Mouse (Mus musculus) embryonic facial prominence, embryonic 14.5 days (tissue): ENCODE data around the gene Cep70. TPM values are rescaled to one million over a fixed set of nuclear protein-coding genes. Genes with fewer than 3 reads are reported as not detected.
A peak's percentile ranks its signal among the peaks of the same experiment; 100 is the strongest.

Source experiments
- ATAC-seq: fragments of 200-750 bp; cut with Nextera tagmentation; 2 replicates; pipeline ENCODE4 v1.8.0; 2017; ENCODE audit warnings: low read depth, moderate number of reproducible peaks, moderate TSS enrichment
- DNase-seq: peaks from one replicate; pipeline ENCODE4 v3.0.0-alpha.2; 2015; ENCODE audit warnings: low spot score
- H3K27ac ChIP-seq: fragments of 300-500 bp; sonication (generic); replicated peaks from 2 replicates; pipeline ENCODE4 v1.5.1; 2014; ENCODE audit warnings: low read depth, mild to moderate bottlenecking, low read length, moderate library complexity
- H3K27me3 ChIP-seq: fragments of 300-500 bp; sonication (generic); replicated peaks from 2 replicates; pipeline ENCODE4 v1.6.1; 2014; ENCODE audit warnings: low read length; ENCODE audit not compliant: control insufficient read depth, insufficient read depth
- H3K36me3 ChIP-seq: fragments of 300-500 bp; sonication (generic); 2 replicates; pipeline ENCODE4 v1.6.1; 2014; ENCODE audit warnings: low read length, mixed read lengths; ENCODE audit not compliant: control insufficient read depth, insufficient read depth
- H3K4me1 ChIP-seq: fragments of 300-500 bp; sonication (generic); 2 replicates; pipeline ENCODE4 v1.6.1; 2014; ENCODE audit warnings: antibody characterized with exemption, low read length; ENCODE audit not compliant: control insufficient read depth, insufficient read depth
- H3K4me2 ChIP-seq: fragments of 300-500 bp; sonication (generic); 2 replicates; pipeline ENCODE4 v1.6.1; 2014; ENCODE audit warnings: low read depth, mild to moderate bottlenecking, low read length, moderate library complexity, mixed read lengths
- H3K4me3 ChIP-seq: fragments of 300-500 bp; sonication (generic); 2 replicates; pipeline ENCODE4 v1.5.1; 2014; ENCODE audit warnings: low read depth, mild to moderate bottlenecking, low read length
- H3K9ac ChIP-seq: fragments of 300-500 bp; sonication (generic); 2 replicates; pipeline ENCODE4 v1.6.1; 2014; ENCODE audit warnings: low read depth, mild to moderate bottlenecking, low read length, moderate library complexity, mixed read lengths
- H3K9me3 ChIP-seq: fragments of 300-500 bp; sonication (generic); 2 replicates; pipeline ENCODE4 v1.6.1; 2016; ENCODE audit warnings: low read length; ENCODE audit not compliant: control insufficient read depth
- WGBS: fragments of 180-500 bp; shearing (Covaris S2); extraction: QIAGEN DNeasy Blood & Tissue Kit; methylation state at CpG from one replicate; pipeline ENCODE4 v1.1.7; 2014; 5-methylcytosine and 5-hydroxymethylcytosine counted together
- polyA plus RNA-seq: library from polyadenylated mRNA; unstranded; fragments of >200 nt; fragmentation: Nextera tagmentation; extraction: Ambion mirVana; gene quantifications from 2 replicates; pipeline ENCODE4 v1.2.1, GENCODE M21; 2014

Gene Cep70
- polyA plus RNA-seq, 1 experiment from 2014 or later = 22.2 TPM

GRCm38 (mm10) chr9:99326881-99327280, 83.7 kb downstream of the Cep70 start:
- peak; percentile 16 for DNase-seq
- Histone ChIP-seq H3K27me3 (no peaks in the 10 kb centered on the region), H3K9me3 (no peaks in the 10 kb centered on the region), H3K4me2 (no peak overlapping the region), H3K4me1 (no peaks in the 10 kb centered on the region), H3K4me3 (no peak overlapping the region), H3K9ac (no peak overlapping the region), H3K36me3 (no peaks in the 10 kb centered on the region), H3K27ac (no peak overlapping the region)
- WGBS = 47% methylated on average over 4 of the region's 4 CpGs
- no peak for ATAC-seq

GRCm38 (mm10) chr9:99336538-99336937, 93.4 kb downstream of the Cep70 start:
- H3K9me3 ChIP-seq = no peaks in the 10 kb centered on the region
- no peak overlapping the region for H3K4me3 ChIP-seq
- no peaks in the 10 kb centered on the region for H3K27me3 ChIP-seq
- no peak overlapping the region for H3K4me2 ChIP-seq
- no peak for ATAC-seq
- no peaks in the 10 kb centered on the region for H3K36me3 ChIP-seq
- H3K4me1 ChIP-seq = no peaks in the 10 kb centered on the region
- no peak for DNase-seq
- no peak overlapping the region for H3K27ac ChIP-seq
- no peak overlapping the region for H3K9ac ChIP-seq
- 83% methylated on average over 4 of the region's 4 CpGs for WGBS

GRCm38 (mm10) chr9:99338293-99338692, 95.1 kb downstream of the Cep70 start:
- Histone ChIP-seq H3K4me2 (no peak overlapping the region), H3K9me3 (no peaks in the 10 kb centered on the region), H3K9ac (no peak overlapping the region), H3K4me1 (no peaks in the 10 kb centered on the region), H3K27me3 (no peaks in the 10 kb centered on the region), H3K27ac (no peak overlapping the region), H3K4me3 (no peak overlapping the region), H3K36me3 (no peaks in the 10 kb centered on the region)
- DNase-seq = no peak
- 82% methylated on average over 1 of the region's 1 CpGs for WGBS
- ATAC-seq = no peak

- H3K4me3 ChIP-seq = no peak overlapping the region
- no peak for DNase-seq
- H3K36me3 ChIP-seq = no peaks in the 10 kb centered on the region
- no peaks in the 10 kb centered on the region for H3K4me1 ChIP-seq
- no peak overlapping the region for H3K9ac ChIP-seq
- 81% methylated on average over 1 of the region's 1 CpGs for WGBS
- no peak overlapping the region for H3K4me2 ChIP-seq
- no peak for ATAC-seq
- no peaks in the 10 kb centered on the region for H3K9me3 ChIP-seq
- no peak overlapping the region for H3K27ac ChIP-seq
- no peaks in the 10 kb centered on the region for H3K27me3 ChIP-seq
These were observed 96.0 kb downstream of the Cep70 start for GRCm38 (mm10) chr9:99339182-99339581.

GRCm38 (mm10) chr9:99340126-99340525, 97.0 kb downstream of the Cep70 start:
- H3K4me2 ChIP-seq = no peak overlapping the region
- no peaks in the 10 kb centered on the region for H3K36me3 ChIP-seq
- no peaks in the 10 kb centered on the region for H3K4me1 ChIP-seq
- no peak for DNase-seq
- 73% methylated on average over 12 of the region's 12 CpGs for WGBS
- no peak overlapping the region for H3K9ac ChIP-seq
- no peaks in the 10 kb centered on the region for H3K27me3 ChIP-seq
- no peak overlapping the region for H3K4me3 ChIP-seq
- H3K27ac ChIP-seq = no peak overlapping the region
- H3K9me3 ChIP-seq = no peaks in the 10 kb centered on the region
- ATAC-seq = no peak

- no peak overlapping the region for H3K9ac ChIP-seq
- DNase-seq = no peak
- no peak overlapping the region for H3K4me3 ChIP-seq
- no peak overlapping the region for H3K4me2 ChIP-seq
- WGBS = 64% methylated on average over 3 of the region's 3 CpGs
- no peak for ATAC-seq
- H3K9me3 ChIP-seq = no peaks in the 10 kb centered on the region
- H3K4me1 ChIP-seq = no peaks in the 10 kb centered on the region
- no peak overlapping the region for H3K27ac ChIP-seq
- no peaks in the 10 kb centered on the region for H3K36me3 ChIP-seq
- H3K27me3 ChIP-seq = no peaks in the 10 kb centered on the region
These were observed 98.4 kb downstream of the Cep70 start for GRCm38 (mm10) chr9:99341600-99341999.

- Histone ChIP-seq H3K4me2 (no peak overlapping the region), H3K9ac (no peak overlapping the region), H3K4me3 (no peak overlapping the region), H3K4me1 (no peaks in the 10 kb centered on the region), H3K9me3 (no peaks in the 10 kb centered on the region), H3K27ac (no peak overlapping the region), H3K27me3 (no peaks in the 10 kb centered on the region), H3K36me3 (no peaks in the 10 kb centered on the region)
- 49% methylated on average over 4 of the region's 4 CpGs for WGBS
- no peak; the same call in 1 of the 2 replicates for ATAC-seq
- peak; percentile 35 for DNase-seq
These were observed 102.2 kb downstream of the Cep70 start for GRCm38 (mm10) chr9:99345351-99345792.

Other genes starting within 250 kb of the Cep70 start
- not detected in 2 replicates for gene Gm1123, start 207.7 kb upstream of the Cep70 start, polyA plus RNA-seq
- gene Pik3cb, start 102.7 kb upstream of the Cep70 start, polyA plus RNA-seq = 1.3 and 1.6 TPM in 2 replicates
- not detected in 2 replicates for gene Faiml, start 6.1 kb upstream of the Cep70 start, polyA plus RNA-seq
- gene Esyt3, start 115.2 kb downstream of the Cep70 start, polyA plus RNA-seq = 0.84 and 0.90 TPM in 2 replicates
- gene Mras, start 194.0 kb downstream of the Cep70 start, polyA plus RNA-seq = 22.9 and 30.6 TPM in 2 replicates
- gene Nme9, start 208.1 kb downstream of the Cep70 start, polyA plus RNA-seq = 0.41 and 3.3 TPM in 2 replicates